Mouse (Mus musculus): ENCODE measurements around the gene Naa30.

DNA sequence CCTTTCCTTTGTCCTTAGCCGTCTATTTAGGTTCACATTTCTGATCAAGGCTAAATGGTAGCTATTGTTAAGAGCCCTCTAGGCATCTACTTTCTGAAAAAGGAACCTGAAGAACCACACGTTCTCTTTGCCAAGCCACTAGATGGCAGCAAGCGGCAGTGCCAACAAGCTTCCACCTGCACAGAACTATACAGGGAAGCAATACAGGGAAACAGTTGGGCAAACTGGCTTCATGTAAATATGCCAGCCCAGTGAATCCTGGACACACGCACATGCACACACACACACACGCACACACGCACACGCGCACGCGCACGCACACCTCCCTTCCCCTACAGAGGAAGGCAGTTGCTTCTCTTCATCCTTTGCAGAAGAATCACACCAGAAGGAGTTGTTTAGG lies 66.2 kb downstream of the Naa30 start:
- TF ChIP-seq POLR2A (IDR thresholded peaks at IDR 0.05; ENCODE audit: borderline replicate concordance, control insufficient read depth, low read depth, low read length) (no peak), CTCF (IDR thresholded peaks at IDR 0.05; ENCODE audit: control insufficient read depth, insufficient read depth, low read length) (peak; percentile 40)
